Mouse (Mus musculus): Measurements from ENCODE around the gene Olfml3. TPM values are rescaled to one million over a fixed set of nuclear protein-coding genes. Genes with fewer than 3 reads are reported as not detected.

Gene Olfml3
- polyA plus RNA-seq, 2 experiments: 52.0 to 82.5 TPM

DNA sequence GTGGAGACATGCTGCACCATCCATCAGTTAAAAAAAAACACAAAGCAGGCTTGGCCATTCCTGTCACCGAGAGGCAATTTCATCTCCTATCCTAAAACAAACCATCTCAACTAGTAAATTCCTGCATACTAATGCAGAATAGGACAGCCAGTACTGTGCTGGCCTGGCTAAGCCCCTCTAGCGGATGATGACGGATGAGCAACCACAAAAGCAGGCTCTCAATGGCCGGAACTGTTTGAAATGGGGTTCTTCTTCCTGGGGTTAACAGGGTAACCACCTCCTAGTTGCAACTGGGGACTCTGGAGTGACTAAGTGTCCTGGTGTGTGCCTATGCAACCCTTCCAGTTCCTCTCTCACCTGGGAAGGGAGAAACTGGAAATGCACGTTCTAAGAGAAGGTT is 2.5 kb upstream of the Olfml3 start:
- WGBS: 41% methylated on average over 5 of the region's 5 CpGs
- DNase-seq (ENCODE audit: low spot score): no peak

DNA sequence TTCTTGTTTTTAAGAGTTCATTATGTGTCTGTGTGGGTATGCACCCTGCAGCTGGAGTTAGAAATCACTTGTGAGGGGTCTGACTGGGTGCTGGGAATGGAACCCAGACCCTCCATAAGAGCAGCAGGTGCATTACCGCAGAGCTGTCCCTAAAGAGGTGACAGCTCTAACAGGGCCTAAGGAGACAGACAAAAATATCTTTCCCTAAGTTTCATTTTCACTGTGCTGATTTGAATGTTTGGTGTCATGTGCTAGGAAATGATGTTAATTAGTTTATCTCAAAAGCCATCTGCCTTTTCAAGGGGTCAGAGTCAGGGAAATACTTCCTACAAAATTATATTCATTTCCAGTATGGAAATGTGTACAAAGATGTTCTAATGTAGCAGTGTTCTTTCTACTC is 1.5 kb upstream of the Olfml3 start, which contains the start of gene Gm10964:
Gm10964 (plus strand) TSS at position 38 of the 400 bp plus-strand sequence.
- peak within 1 kb of the TSS; percentile 74 for H3K4me2 ChIP-seq (replicated peaks; ENCODE audit: low read depth, low read length, severe bottlenecking)
- H3K4me3 ChIP-seq (replicated peaks; ENCODE audit: low read length): peak within 1 kb of the TSS; percentile 49
- H3K36me3 ChIP-seq (ENCODE audit: control insufficient read depth, insufficient read depth, low read length): peaks cover 24% of the 10 kb centered on the region
- no peaks in the 10 kb centered on the region for H3K9me3 ChIP-seq (ENCODE audit: control insufficient read depth, low read length)
- H3K4me1 ChIP-seq (ENCODE audit: control insufficient read depth, insufficient read depth, low read length): peaks cover 36% of the 10 kb centered on the region
- TF ChIP-seq POLR2A (IDR thresholded peaks at IDR 0.05; ENCODE audit: borderline replicate concordance, extremely low read depth, insufficient read depth, insufficient read length): no peak
- WGBS: 96% methylated on average over 1 of the region's 1 CpGs
- DNase-seq (ENCODE audit: low spot score): no peak
- H3K27ac ChIP-seq (replicated peaks; ENCODE audit: low read depth, low read length): peak within 1 kb of the TSS; percentile 94
- ATAC-seq (ENCODE audit: low FRiP score, low read depth): no peak
- peak within 1 kb of the TSS; percentile 59 for H3K9ac ChIP-seq (ENCODE audit: low read depth, low read length, severe bottlenecking)
- H3K27me3 ChIP-seq (ENCODE audit: control insufficient read depth, insufficient read depth, low read length): no peaks in the 10 kb centered on the region

More for the DNA sequence above, 2.5 kb upstream of the Olfml3 start:
- peaks cover 34% of the 10 kb centered on the region for H3K36me3 ChIP-seq (ENCODE audit: control insufficient read depth, insufficient read depth, low read length)
- H3K9ac ChIP-seq (ENCODE audit: low read depth, low read length, severe bottlenecking): no peak overlapping the region
- peaks cover 26% of the 10 kb centered on the region for H3K4me1 ChIP-seq (ENCODE audit: control insufficient read depth, insufficient read depth, low read length)
- H3K4me2 ChIP-seq (replicated peaks; ENCODE audit: low read depth, low read length, severe bottlenecking): no peak overlapping the region
- ATAC-seq (ENCODE audit: low FRiP score, low read depth): no peak
- TF ChIP-seq POLR2A (IDR thresholded peaks at IDR 0.05; ENCODE audit: borderline replicate concordance, extremely low read depth, insufficient read depth, insufficient read length): no peak
- H3K27ac ChIP-seq (replicated peaks; ENCODE audit: low read depth, low read length): no peak overlapping the region
- H3K4me3 ChIP-seq (replicated peaks; ENCODE audit: low read length): no peak overlapping the region
- H3K9me3 ChIP-seq (ENCODE audit: control insufficient read depth, low read length): no peaks in the 10 kb centered on the region
- no peaks in the 10 kb centered on the region for H3K27me3 ChIP-seq (ENCODE audit: control insufficient read depth, insufficient read depth, low read length)

DNA sequence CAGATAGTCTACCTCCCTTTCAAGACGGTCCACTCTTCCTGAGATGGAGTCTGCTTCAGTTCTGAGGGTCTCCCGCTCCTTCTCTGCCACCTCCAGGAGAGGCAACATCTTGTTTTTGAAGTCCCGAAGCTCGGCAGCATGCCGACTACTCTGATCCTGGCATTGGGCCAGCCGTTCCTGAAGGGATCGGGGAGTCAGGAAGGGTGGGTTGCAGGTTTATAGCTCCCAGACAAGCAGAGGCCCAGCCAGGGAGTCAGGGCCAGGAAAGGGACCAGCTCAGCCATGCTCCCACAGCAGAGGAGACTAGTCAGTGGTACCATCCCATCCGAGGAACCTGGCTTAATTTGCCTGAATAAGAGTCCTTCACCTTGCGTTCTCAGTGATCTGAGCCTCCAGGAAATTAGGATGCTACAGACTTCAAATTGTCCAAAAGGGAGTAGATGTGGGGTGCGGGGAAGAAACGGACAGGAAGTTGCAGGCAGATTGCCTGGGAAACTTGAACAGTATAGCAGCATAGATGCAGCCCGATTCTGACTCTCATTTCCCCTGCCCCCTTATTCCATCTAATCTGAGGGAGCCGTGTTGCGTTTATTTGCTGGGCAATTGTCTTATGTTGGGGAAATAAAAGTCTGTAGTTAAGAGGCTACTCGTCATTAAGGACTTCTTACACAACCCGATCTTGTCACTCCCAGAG is 593 bp downstream of the Olfml3 start:
- Histone ChIP-seq H3K9me3 (ENCODE audit: control insufficient read depth, low read length) (no peaks in the 10 kb centered on the region), H3K4me3 (replicated peaks; ENCODE audit: low read length) (peak overlapping the region; percentile 49), H3K4me1 (ENCODE audit: control insufficient read depth, insufficient read depth, low read length) (peaks cover 54% of the 10 kb centered on the region), H3K27me3 (ENCODE audit: control insufficient read depth, insufficient read depth, low read length) (no peaks in the 10 kb centered on the region), H3K9ac (ENCODE audit: low read depth, low read length, severe bottlenecking) (peak overlapping the region; percentile 59), H3K4me2 (replicated peaks; ENCODE audit: low read depth, low read length, severe bottlenecking) (peak overlapping the region; percentile 74), H3K27ac (replicated peaks; ENCODE audit: low read depth, low read length) (peak overlapping the region; percentile 94), H3K36me3 (ENCODE audit: control insufficient read depth, insufficient read depth, low read length) (peaks cover 12% of the 10 kb centered on the region)
- WGBS: 11% methylated on average over 16 of the region's 16 CpGs
- no peak for ATAC-seq (ENCODE audit: low FRiP score, low read depth)
- DNase-seq (ENCODE audit: low spot score): peak; percentile 65
- no peak for TF ChIP-seq POLR2A (IDR thresholded peaks at IDR 0.05; ENCODE audit: borderline replicate concordance, extremely low read depth, insufficient read depth, insufficient read length)

DNA sequence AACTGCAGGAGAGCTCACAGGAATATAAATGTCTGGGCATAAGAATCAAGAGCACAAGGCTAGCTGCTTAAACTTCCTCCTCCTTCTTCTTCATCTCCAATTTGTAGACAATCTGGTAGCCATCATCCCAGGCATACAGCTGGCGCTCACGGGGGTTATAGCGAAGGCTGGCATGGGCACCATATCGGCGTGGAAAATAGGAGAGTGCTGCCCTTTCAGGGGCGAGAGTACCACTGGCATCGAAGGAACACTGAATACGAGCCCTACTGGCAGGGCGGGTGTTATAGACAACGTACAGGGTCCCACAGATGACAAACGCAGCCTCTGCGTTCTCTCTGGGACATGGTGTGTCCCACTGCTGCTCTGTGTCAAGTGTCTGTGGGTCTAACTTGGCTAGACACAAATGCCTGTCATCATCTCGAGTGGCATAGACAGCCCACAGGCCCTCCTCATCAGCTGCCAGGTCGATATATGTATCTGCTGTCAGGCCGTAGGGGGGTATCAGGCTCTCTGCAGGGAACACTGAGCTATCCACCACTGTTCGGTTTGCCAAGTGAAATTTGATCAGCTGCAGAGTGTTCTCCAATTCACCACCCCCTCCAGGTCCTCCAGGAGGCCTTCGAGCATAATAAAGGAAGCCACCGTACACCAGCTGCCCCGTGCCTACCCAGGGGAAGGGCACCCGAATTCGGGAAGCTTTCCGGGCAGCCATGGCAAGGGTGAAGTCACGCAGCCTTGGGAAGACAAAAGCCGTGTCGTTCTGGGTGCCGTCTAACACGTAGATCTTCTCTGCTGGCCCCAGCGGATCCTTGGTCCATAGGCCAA is 1.8 kb downstream of the Olfml3 start:
- WGBS: 54% methylated on average over 28 of the region's 28 CpGs
- no peaks in the 10 kb centered on the region for H3K9me3 ChIP-seq (ENCODE audit: control insufficient read depth, low read length)
- peak; percentile 30 for DNase-seq (ENCODE audit: low spot score)
- no peak for TF ChIP-seq POLR2A (IDR thresholded peaks at IDR 0.05; ENCODE audit: borderline replicate concordance, extremely low read depth, insufficient read depth, insufficient read length)
- peak overlapping the region; percentile 49 for H3K4me3 ChIP-seq (replicated peaks; ENCODE audit: low read length)
- ATAC-seq (ENCODE audit: low FRiP score, low read depth): no peak
- peak overlapping the region; percentile 94 for H3K27ac ChIP-seq (replicated peaks; ENCODE audit: low read depth, low read length)
- no peaks in the 10 kb centered on the region for H3K27me3 ChIP-seq (ENCODE audit: control insufficient read depth, insufficient read depth, low read length)
- peak overlapping the region; percentile 59 for H3K9ac ChIP-seq (ENCODE audit: low read depth, low read length, severe bottlenecking)
- H3K4me1 ChIP-seq (ENCODE audit: control insufficient read depth, insufficient read depth, low read length): peaks cover 54% of the 10 kb centered on the region
- H3K36me3 ChIP-seq (ENCODE audit: control insufficient read depth, insufficient read depth, low read length): peaks cover 7% of the 10 kb centered on the region; the same call in 1 of the 2 replicates
- H3K4me2 ChIP-seq (replicated peaks; ENCODE audit: low read depth, low read length, severe bottlenecking): peak overlapping the region; percentile 74

Measured in limb, embryonic 14.5 days (tissue).